Mouse (Mus musculus) adrenal gland, postnatal 10 days (tissue): ENCODE measurements around the gene Tcirg1. TPM values are rescaled to one million over a fixed set of nuclear protein-coding genes. Genes with fewer than 3 reads are reported as not detected.

ENCODE experiments used
- DNase-seq: peaks from one replicate; pipeline ENCODE4 v3.0.0; 2021; ENCODE audit warnings: mixed read lengths
- long read RNA-seq, 2 experiments: library from polyadenylated mRNA; stranded (forward); transcript quantifications; one replicate each; pipeline ENCODE4 v2.0.0; 2021
- total RNA-seq, 2 experiments: library from RNA; stranded (reverse); gene quantifications; 2 replicates each; pipeline ENCODE4 v1.2.3; 2021

Tcirg1 gene
- 10 to 100 TPM; 40.7 to 52.9 TPM for total RNA-seq
- long read RNA-seq, experiment 1, transcript Tcirg1-201 (20 exons, 2,688 nt), result major isoform, 18 of 38 reads
- long read RNA-seq, experiment 1, partial matches to known transcripts, result 10 of 38 reads
- long read RNA-seq, experiment 1, other reads (novel, unspliced or antisense), result 9 of 38 reads
- long read RNA-seq, experiment 2, transcript Tcirg1-201 (20 exons, 2,688 nt), result major isoform, 13 of 25 reads
- long read RNA-seq, experiment 2, partial matches to known transcripts, result 6 of 25 reads
- long read RNA-seq, experiment 2, other reads (novel, unspliced or antisense), result 6 of 25 reads

GRCm38 (mm10) chr19:3906795-3907786, at the start of gene Tcirg1:
TSS of gene Tcirg1 (minus strand) at chr19:3907133.
- peak; percentile 90 for DNase-seq

GRCm38 (mm10) chr19:3955804-3956203, 48.9 kb upstream of the Tcirg1 start:
- DNase-seq, result no peak

GRCm38 (mm10) chr19:3955033-3955432, 48.1 kb upstream of the Tcirg1 start:
- DNase-seq, result no peak

GRCm38 (mm10) chr19:3952099-3952498, 45.2 kb upstream of the Tcirg1 start:
- DNase-seq, result no peak

GRCm38 (mm10) chr19:3951461-3951860, 44.5 kb upstream of the Tcirg1 start:
- DNase-seq, result no peak

GRCm38 (mm10) chr19:3950331-3950730, 43.4 kb upstream of the Tcirg1 start:
- no peak for DNase-seq

- no peak for DNase-seq
These were observed 41.6 kb upstream of the Tcirg1 start for GRCm38 (mm10) chr19:3948546-3948945.

GRCm38 (mm10) chr19:3947813-3948212, 40.9 kb upstream of the Tcirg1 start:
- no peak for DNase-seq

GRCm38 (mm10) chr19:3946715-3947114, 39.8 kb upstream of the Tcirg1 start:
- peak; percentile 81 for DNase-seq

- no peak for DNase-seq
These were observed 39.1 kb upstream of the Tcirg1 start for GRCm38 (mm10) chr19:3945872-3946564.

- DNase-seq, result no peak
These were observed 36.2 kb upstream of the Tcirg1 start for GRCm38 (mm10) chr19:3942986-3943735.

GRCm38 (mm10) chr19:3942315-3942714, 35.4 kb upstream of the Tcirg1 start:
- no peak for DNase-seq

GRCm38 (mm10) chr19:3935896-3936850, 29.2 kb upstream of the Tcirg1 start:
- DNase-seq, result peak; percentile 78

GRCm38 (mm10) chr19:3935032-3935895, 28.3 kb upstream of the Tcirg1 start, which contains the start of gene Unc93b1:
TSS of gene Unc93b1 (plus strand) at chr19:3935186.
- peak; percentile 86 for DNase-seq

- no peak for DNase-seq
These were observed 24.8 kb upstream of the Tcirg1 start for GRCm38 (mm10) chr19:3931716-3932115.

GRCm38 (mm10) chr19:3930262-3931057, 23.5 kb upstream of the Tcirg1 start:
- DNase-seq, result peak; percentile 31

GRCm38 (mm10) chr19:3929211-3929941, 22.4 kb upstream of the Tcirg1 start, which contains the start of gene Aldh3b1:
TSS of gene Aldh3b1 (minus strand) at chr19:3929808.
- peak; percentile 98 for DNase-seq

- DNase-seq, result peak; percentile 19
These were observed 21.8 kb upstream of the Tcirg1 start for GRCm38 (mm10) chr19:3928779-3929178.
